Mouse (Mus musculus): ENCODE data around the gene Spdye4a.

The Spdye4a gene

DNA sequence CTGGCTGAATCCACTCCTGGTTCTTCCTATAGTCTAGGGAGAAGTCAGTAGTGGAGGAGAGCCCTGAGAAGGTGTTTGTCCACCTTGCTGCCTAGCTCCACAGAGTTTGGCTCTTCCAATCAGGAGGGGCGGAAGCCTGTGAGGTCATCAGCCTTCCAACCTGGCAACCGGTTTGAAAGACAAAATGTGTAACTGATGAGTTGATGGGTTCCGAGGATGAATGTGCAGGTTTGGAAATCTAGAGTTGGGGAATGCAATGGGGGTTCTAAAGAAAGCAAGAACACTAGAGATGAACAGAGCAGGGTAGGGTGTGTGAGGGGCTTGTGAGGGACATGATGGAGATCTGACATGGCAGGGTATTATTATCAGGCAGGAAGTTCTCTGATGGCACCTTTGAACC lies at the start of gene Spdye4a:
TSS of gene Spdye4a (minus strand) at position 101 of the 400 bp plus-strand sequence.
- DNase-seq = no peak

GRCm38 (mm10) chr5:143275761-143276160 lies 49.1 kb upstream of the Spdye4a start:
- no peak for DNase-seq

GRCm38 (mm10) chr5:143272540-143273330 lies 46.0 kb upstream of the Spdye4a start:
- DNase-seq = no peak

GRCm38 (mm10) chr5:143272108-143272507 lies 45.4 kb upstream of the Spdye4a start:
- DNase-seq = no peak

- DNase-seq = no peak
Observed at GRCm38 (mm10) chr5:143271642-143272041, 45.0 kb upstream of the Spdye4a start.

- DNase-seq = no peak
Observed at GRCm38 (mm10) chr5:143270151-143270519, 43.4 kb upstream of the Spdye4a start.

DNA sequence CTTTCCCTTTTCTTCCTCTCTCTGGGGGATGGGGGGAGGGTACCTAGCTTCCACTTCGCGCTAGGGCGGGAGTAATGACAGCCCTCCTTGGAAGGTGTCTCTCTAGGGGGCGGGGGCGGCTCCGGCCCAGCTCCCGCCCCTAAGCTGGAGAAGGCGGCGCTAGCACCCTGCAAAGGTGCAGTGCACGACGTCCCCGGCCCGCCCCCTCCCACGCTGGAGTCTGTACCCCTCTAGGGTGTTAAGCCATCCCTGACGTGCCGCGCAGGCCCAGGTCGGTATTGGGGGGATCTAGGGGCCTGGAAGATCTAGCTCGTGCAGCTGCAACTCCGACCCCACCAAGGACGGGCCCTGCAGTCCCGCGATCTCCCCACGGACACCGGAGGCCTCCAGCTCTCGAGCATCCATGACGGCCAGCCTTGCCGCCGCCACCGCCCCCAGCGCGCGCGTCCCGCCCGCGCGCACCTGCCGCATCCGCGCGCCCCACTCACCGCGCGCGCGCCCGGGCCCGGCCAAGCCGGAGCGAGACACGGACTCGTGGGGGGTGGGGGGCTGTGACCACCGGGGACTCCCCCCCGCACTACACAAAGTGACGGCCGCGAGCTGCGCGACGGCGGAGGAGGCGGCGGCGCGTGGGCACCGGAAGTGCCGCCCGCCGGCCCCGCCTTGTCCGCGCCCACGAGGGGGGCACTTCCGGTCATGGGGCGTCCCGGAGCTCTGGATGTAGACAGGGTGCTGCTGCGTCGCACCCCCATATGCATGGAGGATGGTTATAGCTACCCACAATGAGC lies 42.9 kb upstream of the Spdye4a start, which contains the start of gene Zfp316:
TSS of gene Zfp316 (minus strand) at position 660 of the 788 bp plus-strand sequence.
- peak; percentile 98 for DNase-seq

- DNase-seq = peak; percentile 92
Observed at GRCm38 (mm10) chr5:143268985-143269362, 42.3 kb upstream of the Spdye4a start.

- no peak for DNase-seq
Observed at GRCm38 (mm10) chr5:143266794-143267193, 40.1 kb upstream of the Spdye4a start.

DNA sequence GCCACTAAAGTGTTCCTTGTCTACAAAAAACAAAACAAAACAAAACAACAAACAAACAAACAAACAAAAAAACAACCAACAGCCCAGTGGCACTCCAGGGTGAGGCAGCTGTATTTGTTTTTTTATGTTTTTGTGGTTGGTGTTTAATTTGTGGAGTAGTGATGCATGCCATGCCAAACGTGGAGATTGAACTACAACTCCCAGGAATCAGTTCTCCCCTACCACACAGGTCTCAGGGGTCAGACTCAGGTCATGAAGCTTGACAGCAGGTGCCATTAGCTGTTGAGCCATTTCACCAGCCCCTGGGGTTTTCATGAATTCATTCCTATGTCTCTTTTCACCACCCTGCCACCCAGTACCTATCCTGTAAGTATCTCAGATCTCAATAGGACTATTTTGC lies 38.7 kb upstream of the Spdye4a start:
- DNase-seq = no peak

DNA sequence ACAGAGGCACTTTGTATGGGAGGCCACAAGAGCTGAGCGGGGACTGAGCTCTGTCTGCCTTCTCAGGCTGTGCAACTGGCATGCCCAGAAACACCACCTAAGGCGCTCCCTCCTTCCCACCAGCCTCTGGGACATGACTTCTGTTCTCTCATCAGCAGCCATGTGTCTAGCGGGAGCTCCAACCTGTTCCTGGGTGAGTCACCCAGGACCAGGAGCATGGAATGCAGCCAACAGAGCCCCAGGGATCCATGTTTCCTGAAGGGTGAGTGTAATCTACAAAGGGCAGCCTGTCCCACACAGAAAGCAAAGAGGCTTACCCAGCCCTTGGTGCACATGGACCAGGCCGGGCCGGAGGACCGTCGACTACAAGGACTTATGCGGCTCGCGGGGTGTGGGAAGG lies 38.0 kb upstream of the Spdye4a start:
- no peak for DNase-seq

DNA sequence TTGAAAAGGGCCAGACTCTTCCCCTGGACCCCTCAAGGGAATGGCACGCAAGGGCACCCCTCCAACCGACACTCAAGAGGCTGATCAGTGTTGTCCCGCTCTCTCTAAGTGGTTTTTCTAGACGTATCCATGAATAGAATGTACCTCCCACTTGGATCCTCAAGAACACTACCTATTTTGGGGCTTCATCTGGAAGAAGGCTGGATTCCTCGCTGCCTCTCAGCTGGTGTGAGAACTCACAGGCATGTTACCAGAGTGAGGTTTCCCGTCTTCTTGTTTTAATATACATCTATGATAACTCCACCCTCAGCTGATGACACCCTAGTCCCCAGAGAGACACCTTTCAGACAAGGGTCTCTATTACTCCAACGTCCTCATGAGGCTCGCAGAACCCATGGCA lies 34.9 kb upstream of the Spdye4a start:
- DNase-seq = no peak

DNA sequence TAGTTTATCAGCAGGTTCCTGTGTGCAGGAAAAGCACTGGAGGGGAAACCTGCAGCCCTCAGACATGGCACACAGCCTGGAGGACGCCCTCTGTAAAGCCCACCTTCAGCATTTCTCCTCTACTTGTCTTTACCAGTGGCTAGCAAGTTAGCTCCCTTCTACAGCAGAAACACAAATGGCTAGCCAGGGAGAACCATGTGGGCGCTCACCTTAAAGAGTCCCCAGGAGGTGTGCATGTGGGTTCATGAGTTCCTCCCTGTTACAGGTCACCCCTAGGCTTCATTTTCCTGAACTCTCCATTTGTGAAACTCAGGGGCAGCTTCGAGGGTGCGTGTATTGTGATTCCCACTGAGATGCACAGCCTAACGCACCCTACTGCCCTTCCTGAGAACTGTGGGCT lies 29.1 kb upstream of the Spdye4a start:
- DNase-seq = no peak

- no peak for DNase-seq
Observed at GRCm38 (mm10) chr5:143255131-143255519, 28.4 kb upstream of the Spdye4a start.

DNA sequence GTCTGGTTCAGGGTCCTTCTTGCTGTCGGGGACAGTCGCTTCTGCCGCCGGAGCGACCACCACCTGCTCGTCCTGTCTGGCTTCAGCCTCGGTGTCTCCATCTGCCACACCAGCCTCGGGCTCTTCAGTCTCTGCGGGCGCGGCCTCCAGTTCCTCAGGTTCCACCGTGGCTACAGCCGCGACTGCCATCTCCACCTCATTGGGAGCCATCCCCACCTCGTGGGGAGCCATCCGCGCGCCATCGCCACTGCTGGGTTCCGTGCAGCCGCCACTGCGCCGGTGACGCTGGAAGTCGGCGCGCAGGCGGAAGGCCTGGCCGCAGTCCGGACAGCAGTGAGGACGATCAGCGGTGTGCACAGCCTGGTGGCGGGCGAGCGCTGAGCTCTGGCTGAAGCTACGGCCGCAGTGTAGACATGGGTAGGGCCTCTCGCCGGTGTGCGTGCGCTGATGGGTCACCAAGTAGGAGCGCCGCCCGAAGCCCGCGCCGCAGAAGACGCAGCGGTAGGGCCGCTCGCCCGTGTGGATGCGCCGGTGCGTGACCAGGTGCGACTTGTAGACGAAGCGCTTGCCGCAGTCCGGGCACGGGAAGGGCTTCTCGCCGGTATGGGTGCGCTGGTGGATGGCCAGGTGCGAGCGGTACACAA lies 27.9 kb upstream of the Spdye4a start:
- DNase-seq = no peak

GRCm38 (mm10) chr5:143253881-143254486 lies 27.3 kb upstream of the Spdye4a start:
- no peak for DNase-seq

DNA sequence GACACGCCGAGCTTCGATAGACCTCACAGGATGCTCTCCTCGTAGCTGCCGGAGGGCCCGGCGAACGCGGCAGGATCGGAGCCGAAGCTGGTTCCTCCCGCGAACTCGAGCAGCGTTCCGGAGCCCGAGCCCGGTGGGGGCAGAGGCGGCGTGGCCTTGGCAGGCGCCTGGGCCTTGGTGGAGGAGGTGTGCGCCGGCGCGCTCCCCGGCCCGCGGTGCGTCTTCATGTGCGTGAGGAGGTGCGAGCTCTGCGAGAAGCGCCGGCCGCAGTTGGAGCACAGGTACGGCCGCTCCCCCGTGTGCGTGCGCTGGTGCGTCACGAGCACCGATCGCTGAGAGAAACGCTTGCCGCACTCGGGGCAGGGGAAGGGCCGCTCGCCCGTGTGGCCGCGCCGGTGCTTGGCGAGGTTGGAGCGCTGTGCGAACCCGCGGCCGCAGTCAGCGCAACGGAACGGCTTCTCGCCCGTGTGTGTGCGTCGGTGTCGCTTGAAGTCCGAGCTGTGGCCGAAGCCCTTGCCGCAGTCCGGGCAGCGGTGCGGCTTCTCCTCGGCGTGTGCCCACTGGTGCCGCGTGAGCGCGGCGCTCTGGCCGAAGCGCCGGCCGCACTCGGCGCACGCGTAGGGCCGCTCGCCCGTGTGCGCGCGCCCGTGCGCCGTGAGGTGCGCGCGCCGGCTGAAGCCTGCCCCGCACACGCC lies 26.6 kb upstream of the Spdye4a start:
- DNase-seq = no peak

DNA sequence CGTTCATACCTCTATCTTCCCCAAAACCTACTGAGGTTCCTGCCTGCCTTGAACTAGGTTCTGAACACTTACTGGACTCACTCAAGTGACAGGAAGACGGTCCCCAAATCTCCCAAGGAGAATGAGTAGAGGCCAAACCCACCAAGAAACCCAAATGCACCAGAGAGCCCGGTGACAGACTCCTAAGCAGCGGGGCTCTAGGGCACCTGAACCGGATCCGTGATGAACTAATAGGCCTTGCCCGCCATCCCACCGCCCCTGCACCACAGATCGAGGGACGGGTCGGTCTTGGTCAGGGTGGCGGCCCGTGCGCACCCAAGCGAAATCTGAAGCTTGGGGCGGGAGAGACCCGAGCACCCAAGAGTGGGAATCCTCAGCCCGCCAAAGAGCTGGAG lies 26.1 kb upstream of the Spdye4a start:
- DNase-seq = no peak

- DNase-seq = no peak
Observed at GRCm38 (mm10) chr5:143252039-143252438, 25.3 kb upstream of the Spdye4a start.

GRCm38 (mm10) chr5:143244926-143245325 lies 18.2 kb upstream of the Spdye4a start:
- no peak for DNase-seq

DNA sequence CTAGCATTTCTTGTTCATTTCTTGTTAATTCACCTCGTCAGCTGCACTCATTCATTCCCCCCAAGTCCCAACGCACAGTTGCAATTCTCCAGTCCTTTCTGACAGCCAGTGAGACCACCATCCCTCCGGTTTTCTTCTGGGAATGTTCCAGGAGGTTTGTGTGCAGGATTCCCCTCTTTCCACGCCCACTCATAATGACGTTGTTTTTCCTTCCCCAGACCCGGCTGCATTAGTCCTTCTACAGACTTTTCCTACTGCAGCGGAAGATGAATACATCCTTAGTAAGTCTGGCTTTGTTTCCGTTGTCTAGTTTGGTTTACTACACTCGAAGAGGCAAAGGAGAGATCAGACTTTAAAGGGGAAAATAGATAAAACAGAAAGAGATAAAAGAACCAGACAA lies 9.3 kb upstream of the Spdye4a start:
- DNase-seq = no peak

GRCm38 (mm10) chr5:143235028-143235693 lies 8.5 kb upstream of the Spdye4a start, which contains the start of gene Zfp12:
Gene Zfp12, plus strand, starts transcription at chr5:143235163.
- DNase-seq = peak; percentile 100
